ENCODE assay signal across 8 mouse cellular contexts in genomic region chr12:88361120-88361445, GRCm38 (mm10). TPM values are rescaled to one million over a fixed set of nuclear protein-coding genes. Genes with fewer than 3 reads are reported as not detected.
DNase-seq lines count a peak whose midpoint lies in the region; ATAC-seq and TF ChIP-seq lines count a peak whose summit lies in the region.

No protein-coding gene starts in this region.

- H3K4me1 ChIP-seq in lung, embryonic 14.5 days (ENCODE audit: insufficient read depth), result no peaks in the 10 kb centered on the region
- H3K4me1 ChIP-seq in embryonic facial prominence, embryonic 14.5 days (ENCODE audit: control insufficient read depth, insufficient read depth, low read length), result no peaks in the 10 kb centered on the region
- 0 out of 2 replicates have a peak, but pooled peaks cover 5% of the 10 kb centered on the region for H3K4me1 ChIP-seq in limb, embryonic 13.5 days

- H3K9me3 ChIP-seq in lung, embryonic 14.5 days (ENCODE audit: low read depth, low read length), result no peaks in the 10 kb centered on the region
- H3K9me3 ChIP-seq in embryonic facial prominence, embryonic 14.5 days (ENCODE audit: control insufficient read depth, low read length), result no peaks in the 10 kb centered on the region
- H3K9me3 ChIP-seq in limb, embryonic 13.5 days, result no peaks in the 10 kb centered on the region

- peak overlapping the region; percentile 74 for H3K9ac ChIP-seq in lung, embryonic 14.5 days
- H3K9ac ChIP-seq in embryonic facial prominence, embryonic 14.5 days (ENCODE audit: low read depth, low read length), result peak overlapping the region; percentile 67
- H3K9ac ChIP-seq in limb, embryonic 13.5 days, result peak overlapping the region; percentile 85

- ATAC-seq in lung, embryonic 14.5 days (ENCODE audit: insufficient read depth), result peak; percentile 3; the same call in 1 of the 2 replicates
- no peak for ATAC-seq in embryonic facial prominence, embryonic 14.5 days (ENCODE audit: low read depth)
- no peak for ATAC-seq in limb, embryonic 13.5 days (ENCODE audit: low FRiP score, low read depth)
- no peak for ATAC-seq in inflammation-experienced regulatory T-cells, adult 6 months

- no peak for DNase-seq in lung, embryonic 14.5 days
- no peak for DNase-seq in lung, postnatal 10 days
- no peak for DNase-seq in embryonic facial prominence, embryonic 14.5 days (ENCODE audit: low spot score)
- DNase-seq in splenic B cell, adult 2 months (ENCODE audit: low read depth, low spot score), result peak; percentile 13
- DNase-seq in layer of hippocampus, adult 9-10 months (ENCODE audit: low spot score), result no peak
- no peak for DNase-seq in urinary bladder, postnatal 14 days (ENCODE audit: low spot score)

- H3K4me2 ChIP-seq in lung, embryonic 14.5 days, result peak overlapping the region; percentile 86
- peak overlapping the region; percentile 58 for H3K4me2 ChIP-seq in embryonic facial prominence, embryonic 14.5 days (ENCODE audit: low read depth, low read length)
- H3K4me2 ChIP-seq in limb, embryonic 13.5 days (replicated peaks), result peak overlapping the region; percentile 81

- no peaks in the 10 kb centered on the region for H3K27me3 ChIP-seq in lung, embryonic 14.5 days (ENCODE audit: insufficient read depth, low read length)
- no peaks in the 10 kb centered on the region for H3K27me3 ChIP-seq in embryonic facial prominence, embryonic 14.5 days (replicated peaks; ENCODE audit: control insufficient read depth, insufficient read depth, low read length)
- no peaks in the 10 kb centered on the region for H3K27me3 ChIP-seq in limb, embryonic 13.5 days
- H3K27me3 ChIP-seq in splenic B cell, adult 2 months (ENCODE audit: control insufficient read depth, insufficient read depth, low read length, poor library complexity, severe bottlenecking), result no peaks in the 10 kb centered on the region

- H3K4me3 ChIP-seq in lung, embryonic 14.5 days (ENCODE audit: low read depth, low read length), result peak overlapping the region; percentile 71
- peak overlapping the region; percentile 61 for H3K4me3 ChIP-seq in embryonic facial prominence, embryonic 14.5 days (ENCODE audit: low read depth, low read length)
- peak overlapping the region; percentile 74 for H3K4me3 ChIP-seq in limb, embryonic 13.5 days

- no peak for TF ChIP-seq CTCF in lung, embryonic 14.5 days (IDR thresholded peaks at IDR 0.05; ENCODE audit: low read depth)

- 44% methylated on average over 9 of the region's 9 CpGs for WGBS in lung, embryonic 14.5 days
- WGBS in embryonic facial prominence, embryonic 14.5 days, result 45% methylated on average over 9 of the region's 9 CpGs
- WGBS in limb, embryonic 13.5 days, result 51% methylated on average over 9 of the region's 9 CpGs

- no peaks in the 10 kb centered on the region for H3K36me3 ChIP-seq in lung, embryonic 14.5 days (ENCODE audit: insufficient read depth)
- no peaks in the 10 kb centered on the region for H3K36me3 ChIP-seq in embryonic facial prominence, embryonic 14.5 days (ENCODE audit: control insufficient read depth, insufficient read depth, low read length)
- H3K36me3 ChIP-seq in limb, embryonic 13.5 days, result no peaks in the 10 kb centered on the region
- no peaks in the 10 kb centered on the region for H3K36me3 ChIP-seq in splenic B cell, adult 2 months (ENCODE audit: control insufficient read depth, insufficient read depth, low read length, poor library complexity, severe bottlenecking)

- H3K27ac ChIP-seq in lung, embryonic 14.5 days (ENCODE audit: low read depth), result no peak overlapping the region
- no peak overlapping the region for H3K27ac ChIP-seq in embryonic facial prominence, embryonic 14.5 days (replicated peaks; ENCODE audit: low read depth, low read length)
- H3K27ac ChIP-seq in limb, embryonic 13.5 days, result no peak overlapping the region

RNA-seq across cellular contexts. Expression of gene Adck1, which starts 0.7 kb away (rescaled TPM):
- 15.2 and 17.8 TPM in 2 replicates for polyA plus RNA-seq in lung, embryonic 14.5 days (2014; fragmentation: Nextera tagmentation; extraction: Ambion mirVana)
- 15.1 and 18.2 TPM in 2 replicates for polyA plus RNA-seq in embryonic facial prominence, embryonic 14.5 days (2014; fragmentation: Nextera tagmentation; extraction: Ambion mirVana)
- 22.4 and 23.3 TPM in 2 replicates for polyA plus RNA-seq in limb, embryonic 13.5 days (2015; fragmentation: Nextera tagmentation; extraction: Ambion mirVana)
- 10 to 100 TPM in 2 of 3 experiments, 1 to 10 TPM in 1; 7.9 to 10.8 (median 10.8) TPM for polyA plus RNA-seq in inflammation-experienced regulatory T-cells, adult 6 months (2017; shearing (Covaris generic))

RNA-seq across cellular contexts. Expression of gene Gm5039, which starts 37.3 kb away (rescaled TPM):
- not detected in 2 replicates for polyA plus RNA-seq in lung, embryonic 14.5 days (2014; fragmentation: Nextera tagmentation; extraction: Ambion mirVana)
- not detected in 2 replicates for polyA plus RNA-seq in embryonic facial prominence, embryonic 14.5 days (2014; fragmentation: Nextera tagmentation; extraction: Ambion mirVana)
- polyA plus RNA-seq in limb, embryonic 13.5 days (2015; fragmentation: Nextera tagmentation; extraction: Ambion mirVana), result not detected in 2 replicates
- not detected for polyA plus RNA-seq in inflammation-experienced regulatory T-cells, adult 6 months (2017; shearing (Covaris generic))
